Mouse (Mus musculus) neural tube, embryonic 13.5 days (tissue): Measurements from ENCODE around the gene Fam184b. TPM values are rescaled to one million over a fixed set of nuclear protein-coding genes. Genes with fewer than 3 reads are reported as not detected.
A peak's percentile ranks its signal among the peaks of the same experiment; 100 is the strongest.

Source experiments
- ATAC-seq: fragments of 200-750 bp; cut with Nextera tagmentation; 2 replicates; pipeline ENCODE4 v1.8.0; 2017; ENCODE audit warnings: low read depth, mild to moderate bottlenecking, moderate TSS enrichment, moderate library complexity
- H3K27ac ChIP-seq: fragments of 300-500 bp; sonication (generic); replicated peaks from 2 replicates; pipeline ENCODE4 v1.5.1; 2015; ENCODE audit warnings: moderate library complexity, mild to moderate bottlenecking, inconsistent platforms
- H3K27me3 ChIP-seq: fragments of 300-500 bp; sonication (generic); 2 replicates; pipeline ENCODE4 v1.6.1; 2015; ENCODE audit warnings: mild to moderate bottlenecking, inconsistent platforms
- H3K36me3 ChIP-seq: fragments of 300-500 bp; sonication (generic); 2 replicates; pipeline ENCODE4 v1.6.1; 2015; ENCODE audit warnings: mild to moderate bottlenecking, inconsistent platforms
- H3K4me1 ChIP-seq: fragments of 300-500 bp; sonication (generic); replicated peaks from 2 replicates; pipeline ENCODE4 v1.6.1; 2015; ENCODE audit warnings: inconsistent platforms
- H3K4me2 ChIP-seq: fragments of 300-500 bp; sonication (generic); 2 replicates; pipeline ENCODE4 v1.6.1; 2015; ENCODE audit warnings: inconsistent platforms, mild to moderate bottlenecking, moderate library complexity
- H3K4me3 ChIP-seq: fragments of 300-500 bp; sonication (generic); 2 replicates; pipeline ENCODE4 v1.5.1; 2015; ENCODE audit warnings: mild to moderate bottlenecking, inconsistent platforms
- H3K9ac ChIP-seq: fragments of 300-500 bp; sonication (generic); 2 replicates; pipeline ENCODE4 v1.6.1; 2015; ENCODE audit warnings: moderate library complexity, mild to moderate bottlenecking, inconsistent platforms
- H3K9me3 ChIP-seq: fragments of 300-500 bp; sonication (generic); 2 replicates; pipeline ENCODE4 v1.6.1; 2016; ENCODE audit warnings: inconsistent platforms
- WGBS: fragments of 180-500 bp; shearing (Covaris S2); methylation state at CpG from one replicate; pipeline ENCODE4 v1.1.7; 2015; 5-methylcytosine and 5-hydroxymethylcytosine counted together
- polyA plus RNA-seq: library from polyadenylated mRNA; unstranded; fragments of >200 nt; fragmentation: Nextera tagmentation; extraction: Ambion mirVana; gene quantifications from 2 replicates; pipeline ENCODE4 v1.2.1, GENCODE M21; 2015

Fam184b gene
- polyA plus RNA-seq, 1 experiment from 2014 or later = 4.0 TPM

GRCm38 (mm10) chr5:45496930-45497550, 142.4 kb downstream of the Fam184b start:
- Histone ChIP-seq H3K4me1 (peaks cover 13% of the 10 kb centered on the region), H3K4me2 (no peak overlapping the region), H3K27me3 (no peaks in the 10 kb centered on the region), H3K4me3 (no peak overlapping the region), H3K27ac (no peak overlapping the region), H3K9ac (no peak overlapping the region), H3K36me3 (peaks cover 37% of the 10 kb centered on the region), H3K9me3 (no peaks in the 10 kb centered on the region)
- WGBS = 88% methylated on average over 12 of the region's 12 CpGs
- ATAC-seq = no peak

- ATAC-seq = no peak
- 93% methylated on average over 4 of the region's 4 CpGs for WGBS
- Histone ChIP-seq H3K36me3 (peaks cover 31% of the 10 kb centered on the region), H3K27me3 (0 out of 2 replicates have a peak, but pooled peaks cover 5% of the 10 kb centered on the region), H3K27ac (no peak overlapping the region), H3K4me2 (no peak overlapping the region), H3K4me3 (no peak overlapping the region), H3K9ac (no peak overlapping the region), H3K9me3 (no peaks in the 10 kb centered on the region), H3K4me1 (peaks cover 13% of the 10 kb centered on the region)
These were observed 142.9 kb downstream of the Fam184b start for GRCm38 (mm10) chr5:45496479-45496878.

- no peak overlapping the region for H3K4me2 ChIP-seq
- 0 out of 2 replicates have a peak, but pooled peaks cover 6% of the 10 kb centered on the region for H3K27me3 ChIP-seq
- no peak overlapping the region for H3K4me3 ChIP-seq
- H3K36me3 ChIP-seq = peaks cover 27% of the 10 kb centered on the region
- ATAC-seq = no peak
- no peaks in the 10 kb centered on the region for H3K9me3 ChIP-seq
- H3K27ac ChIP-seq = no peak overlapping the region
- H3K9ac ChIP-seq = no peak overlapping the region
- peaks cover 13% of the 10 kb centered on the region for H3K4me1 ChIP-seq
These were observed 143.4 kb downstream of the Fam184b start for GRCm38 (mm10) chr5:45496042-45496441.

GRCm38 (mm10) chr5:45495429-45495975, 143.9 kb downstream of the Fam184b start:
- WGBS = 87% methylated on average over 3 of the region's 3 CpGs
- no peak overlapping the region for H3K9ac ChIP-seq
- H3K27ac ChIP-seq = no peak overlapping the region
- ATAC-seq = no peak
- peaks cover 13% of the 10 kb centered on the region for H3K4me1 ChIP-seq
- H3K4me2 ChIP-seq = no peak overlapping the region
- no peaks in the 10 kb centered on the region for H3K9me3 ChIP-seq
- 0 out of 2 replicates have a peak, but pooled peaks cover 6% of the 10 kb centered on the region for H3K27me3 ChIP-seq
- H3K36me3 ChIP-seq = peaks cover 23% of the 10 kb centered on the region
- no peak overlapping the region for H3K4me3 ChIP-seq

- Histone ChIP-seq H3K4me3 (peak overlapping the region; percentile 71), H3K4me1 (peaks cover 13% of the 10 kb centered on the region), H3K27me3 (0 out of 2 replicates have a peak, but pooled peaks cover 6% of the 10 kb centered on the region), H3K9ac (peak overlapping the region; percentile 75), H3K9me3 (no peaks in the 10 kb centered on the region), H3K4me2 (peak overlapping the region; percentile 74), H3K36me3 (peaks cover 17% of the 10 kb centered on the region), H3K27ac (no peak overlapping the region; the same call in 1 of the 2 replicates)
- no peak for ATAC-seq
- 56% methylated on average over 9 of the region's 9 CpGs for WGBS
These were observed 145.2 kb downstream of the Fam184b start for GRCm38 (mm10) chr5:45494093-45494755.

GRCm38 (mm10) chr5:45493191-45494092, 146.0 kb downstream of the Fam184b start, which contains the start of gene Lap3:
Lap3 (plus strand) TSS chr5:45493374.
- Histone ChIP-seq H3K4me2 (peak within 1 kb of the TSS; percentile 74), H3K27ac (peak within 1 kb of the TSS; percentile 2; the same call in 1 of the 2 replicates), H3K9ac (peak within 1 kb of the TSS; percentile 75), H3K4me1 (peaks cover 13% of the 10 kb centered on the region), H3K4me3 (peak within 1 kb of the TSS; percentile 71), H3K27me3 (0 out of 2 replicates have a peak, but pooled peaks cover 6% of the 10 kb centered on the region), H3K9me3 (no peaks in the 10 kb centered on the region), H3K36me3 (peaks cover 12% of the 10 kb centered on the region)
- under 1% methylated on average over 78 of the region's 78 CpGs for WGBS
- ATAC-seq = peak; percentile 94

GRCm38 (mm10) chr5:45491776-45492175, 147.6 kb downstream of the Fam184b start:
- no peak overlapping the region for H3K4me2 ChIP-seq
- H3K9me3 ChIP-seq = no peaks in the 10 kb centered on the region
- no peaks in the 10 kb centered on the region; the same call in 1 of the 2 replicates for H3K36me3 ChIP-seq
- no peak overlapping the region for H3K27ac ChIP-seq
- peaks cover 13% of the 10 kb centered on the region for H3K4me1 ChIP-seq
- H3K9ac ChIP-seq = no peak overlapping the region
- WGBS = 75% methylated on average over 4 of the region's 4 CpGs
- no peak for ATAC-seq
- no peak overlapping the region for H3K4me3 ChIP-seq
- H3K27me3 ChIP-seq = 0 out of 2 replicates have a peak, but pooled peaks cover 6% of the 10 kb centered on the region

GRCm38 (mm10) chr5:45483654-45484053, 155.8 kb downstream of the Fam184b start:
- Histone ChIP-seq H3K27ac (no peak overlapping the region), H3K4me2 (no peak overlapping the region), H3K9ac (no peak overlapping the region), H3K27me3 (no peaks in the 10 kb centered on the region), H3K4me1 (no peaks in the 10 kb centered on the region), H3K9me3 (no peaks in the 10 kb centered on the region), H3K36me3 (no peaks in the 10 kb centered on the region), H3K4me3 (no peak overlapping the region)
- ATAC-seq = no peak
- WGBS = 87% methylated on average over 1 of the region's 1 CpGs

- WGBS = 85% methylated on average over 3 of the region's 3 CpGs
- H3K4me2 ChIP-seq = no peak overlapping the region
- no peak overlapping the region for H3K4me3 ChIP-seq
- H3K9ac ChIP-seq = no peak overlapping the region
- no peaks in the 10 kb centered on the region for H3K4me1 ChIP-seq
- H3K27me3 ChIP-seq = no peaks in the 10 kb centered on the region
- no peak for ATAC-seq
- H3K9me3 ChIP-seq = no peaks in the 10 kb centered on the region
- H3K36me3 ChIP-seq = no peaks in the 10 kb centered on the region
- H3K27ac ChIP-seq = no peak overlapping the region
These were observed 156.8 kb downstream of the Fam184b start for GRCm38 (mm10) chr5:45482607-45483006.

GRCm38 (mm10) chr5:45481125-45481524, 158.3 kb downstream of the Fam184b start:
- Histone ChIP-seq H3K27ac (no peak overlapping the region), H3K4me1 (peaks cover 6% of the 10 kb centered on the region), H3K36me3 (no peaks in the 10 kb centered on the region), H3K9ac (no peak overlapping the region), H3K9me3 (no peaks in the 10 kb centered on the region), H3K4me3 (no peak overlapping the region), H3K4me2 (no peak overlapping the region), H3K27me3 (no peaks in the 10 kb centered on the region)
- WGBS = 90% methylated on average over 2 of the region's 2 CpGs
- no peak for ATAC-seq

- Histone ChIP-seq H3K9me3 (no peaks in the 10 kb centered on the region), H3K4me1 (peaks cover 6% of the 10 kb centered on the region), H3K4me3 (no peak overlapping the region), H3K27me3 (no peaks in the 10 kb centered on the region), H3K27ac (no peak overlapping the region), H3K36me3 (no peaks in the 10 kb centered on the region), H3K9ac (no peak overlapping the region), H3K4me2 (no peak overlapping the region)
- 94% methylated on average over 1 of the region's 1 CpGs for WGBS
- no peak for ATAC-seq
These were observed 159.3 kb downstream of the Fam184b start for GRCm38 (mm10) chr5:45480066-45480465.
